Mouse (Mus musculus): ENCODE results near the gene Myo1b.

Myo1b gene

DNA sequence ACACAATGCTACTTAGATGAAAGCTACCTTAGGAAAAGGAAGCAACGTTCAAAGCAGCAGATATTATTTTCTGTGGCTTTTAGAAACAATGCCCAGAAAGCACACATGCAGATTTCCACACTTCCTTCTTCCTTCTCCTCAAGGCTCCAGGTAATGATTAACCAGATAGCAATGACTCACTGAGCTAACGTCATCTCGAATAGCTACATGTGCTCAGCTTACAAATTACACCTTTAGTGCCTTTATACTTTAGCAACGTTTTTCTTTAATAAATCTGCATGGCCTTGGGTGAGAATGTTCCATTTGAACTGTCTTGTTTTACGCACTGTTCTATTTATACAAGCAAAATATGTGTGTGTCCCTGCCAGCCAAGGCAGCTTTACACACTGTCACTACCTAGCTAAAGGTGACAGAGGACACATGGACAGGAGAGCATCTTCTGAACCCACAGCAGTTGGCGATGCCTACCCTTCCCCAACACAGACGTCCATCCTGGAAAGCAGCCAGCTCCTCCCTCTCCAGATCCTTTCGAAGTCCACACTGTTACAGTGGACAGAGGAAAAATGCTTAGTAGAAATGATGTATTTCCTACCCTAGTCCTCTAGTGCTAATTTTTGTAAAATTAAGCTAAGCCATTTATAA is 66.2 kb downstream of the Myo1b start:
- no peak for DNase-seq (ENCODE audit: low spot score in 2 of 2)

DNA sequence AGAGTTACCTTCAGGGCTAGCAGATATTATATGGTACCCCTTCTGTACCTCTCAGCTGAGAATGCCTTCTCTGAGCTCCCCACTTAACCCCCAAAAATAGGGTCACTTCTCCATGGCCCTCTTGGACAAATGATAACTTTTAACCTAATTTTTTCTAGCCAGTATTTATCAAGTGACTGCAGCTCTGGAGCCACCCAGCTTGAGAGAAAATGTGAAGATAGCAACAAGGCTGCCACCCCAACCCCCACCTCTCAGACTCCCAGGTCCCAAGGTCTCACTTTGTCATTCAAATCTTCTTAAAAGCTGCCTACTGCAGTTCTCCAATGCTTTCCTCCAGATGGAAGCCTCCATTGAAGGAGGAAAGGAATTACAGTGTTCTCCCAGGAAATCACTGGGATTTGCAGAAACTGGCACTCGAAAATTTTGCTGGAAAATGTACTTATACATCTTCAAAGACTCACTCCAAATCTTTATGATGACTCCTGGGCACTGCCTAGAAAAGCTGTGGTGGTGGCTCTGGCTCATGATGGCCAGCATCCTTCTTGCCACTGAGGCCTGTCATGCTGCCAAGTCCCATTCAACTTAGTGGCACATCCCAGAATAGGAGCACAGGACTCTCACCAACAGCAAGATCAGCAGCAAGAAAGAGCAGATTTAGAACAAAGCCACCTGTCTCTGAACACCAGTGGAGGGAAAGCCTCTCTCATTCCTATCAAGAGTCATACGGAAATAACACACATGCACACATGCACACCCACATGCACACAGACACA is 70.4 kb downstream of the Myo1b start:
- DNase-seq (ENCODE audit: low spot score in 2 of 2): no peak

DNA sequence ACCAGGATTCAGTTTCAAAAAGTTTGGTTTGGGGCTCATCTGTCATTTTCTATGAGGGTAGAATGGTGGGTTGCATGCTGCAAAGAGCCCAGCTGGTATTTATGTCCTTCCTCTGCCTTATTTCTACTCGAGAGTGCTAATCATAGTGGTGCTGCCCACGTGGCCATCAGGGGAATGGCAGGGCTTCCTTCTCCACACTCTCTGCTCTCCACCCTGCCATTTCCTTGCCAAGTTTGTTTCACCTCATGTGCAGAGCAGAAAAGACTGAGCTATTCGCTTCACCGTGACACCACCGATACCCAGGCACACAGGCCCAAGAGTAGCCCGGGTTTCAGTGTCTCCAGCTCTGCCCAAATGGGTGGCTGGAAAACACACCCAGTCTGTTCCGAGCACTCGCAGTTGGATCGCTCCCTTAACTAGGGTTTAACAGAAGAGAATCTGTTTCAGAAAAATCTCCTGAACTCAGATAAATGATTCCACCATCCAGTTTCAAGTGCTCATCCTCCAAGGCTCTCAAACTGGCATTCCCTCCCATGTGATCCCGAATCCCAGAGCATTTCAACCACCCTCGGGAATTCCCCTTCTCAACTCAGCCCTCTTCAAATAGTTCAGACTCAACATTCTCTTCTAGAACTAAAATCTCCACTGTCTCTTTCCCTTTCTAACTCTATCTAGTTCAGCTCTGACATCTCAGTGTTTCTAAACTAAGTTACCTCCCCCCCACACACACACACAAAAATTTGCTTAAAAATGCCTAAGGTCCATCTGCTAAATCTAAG is 77.8 kb downstream of the Myo1b start:
- no peak for DNase-seq (ENCODE audit: low spot score in 2 of 2)

DNA sequence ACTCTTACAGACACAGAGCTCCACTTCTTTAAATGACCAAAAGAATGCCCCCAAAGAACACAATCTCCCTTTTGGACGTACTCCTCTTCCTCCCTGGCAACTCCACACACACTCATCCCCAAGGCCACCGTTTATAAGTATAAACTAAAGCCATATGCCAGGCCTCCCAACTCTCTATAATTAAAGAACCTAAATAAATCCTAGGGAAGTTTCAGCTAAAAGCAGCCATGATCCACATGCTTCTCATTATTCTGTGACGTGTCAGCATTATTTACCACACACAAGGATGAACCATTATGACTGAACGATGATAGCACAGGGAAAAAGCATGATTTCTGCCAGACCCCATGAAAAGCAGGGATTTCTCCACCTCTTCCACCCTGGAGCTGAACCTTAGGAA is 78.6 kb downstream of the Myo1b start:
- DNase-seq (ENCODE audit: low spot score in 2 of 2): no peak

DNA sequence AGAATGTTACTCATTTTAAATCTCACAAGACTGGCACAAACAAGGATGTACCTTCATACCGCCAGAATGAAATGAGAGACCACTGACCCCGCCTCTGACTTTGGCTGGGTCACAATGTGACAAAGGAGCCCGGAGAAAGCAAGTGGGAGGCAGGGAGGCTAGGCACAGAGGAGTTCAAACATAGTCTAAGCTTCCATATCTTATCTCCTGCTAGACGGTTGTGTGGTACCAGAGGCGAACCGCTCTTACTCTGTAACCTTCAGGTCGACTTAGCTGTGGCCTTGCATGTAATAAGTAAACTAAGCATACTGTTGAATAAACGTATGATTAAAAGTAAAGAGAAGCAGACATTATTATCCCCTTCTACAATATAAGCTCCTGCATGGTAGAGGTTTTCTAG is 80.1 kb downstream of the Myo1b start:
- DNase-seq (ENCODE audit: low spot score in 2 of 2): no peak

DNA sequence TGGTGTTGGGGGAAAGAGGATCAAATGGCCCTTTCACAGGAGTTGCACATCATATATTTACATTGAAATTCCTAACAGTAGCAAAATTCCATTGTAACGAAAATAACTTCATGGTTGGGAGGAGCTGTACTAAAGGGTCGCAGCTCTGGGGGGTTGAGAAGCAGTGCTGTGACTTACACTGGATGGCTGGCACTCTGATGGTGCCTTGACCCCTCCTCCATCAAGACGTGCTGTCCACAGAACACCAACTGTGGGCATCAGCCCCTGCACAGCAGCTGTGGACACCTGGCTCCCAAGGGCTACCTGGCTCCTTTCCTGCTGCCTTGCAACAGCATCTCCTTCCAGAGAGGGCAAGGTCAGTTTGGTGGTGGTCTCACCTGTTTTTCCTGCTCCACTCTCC is 81.8 kb downstream of the Myo1b start:
- DNase-seq (ENCODE audit: low spot score in 2 of 2): no peak

DNA sequence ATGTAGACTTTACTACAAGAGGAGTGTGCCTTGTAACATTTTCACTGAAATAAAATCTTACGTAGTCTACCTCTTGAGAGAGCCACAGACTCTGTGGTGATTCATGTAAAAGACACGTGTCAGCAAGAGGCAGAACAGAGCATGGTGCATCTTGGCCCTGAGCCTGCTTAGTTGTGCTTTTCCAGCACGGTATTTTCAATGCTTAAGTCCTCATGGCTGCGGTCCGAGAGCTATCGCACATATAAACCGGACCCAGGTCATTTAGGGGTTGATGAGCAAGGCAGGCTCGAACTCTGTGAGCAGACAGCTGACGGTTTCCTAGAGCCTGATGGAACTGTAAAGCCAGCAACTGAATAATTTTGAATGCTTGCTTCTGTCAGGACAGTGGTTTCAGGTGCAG is 86.5 kb downstream of the Myo1b start:
- DNase-seq (ENCODE audit: low spot score in 2 of 2): no peak

DNA sequence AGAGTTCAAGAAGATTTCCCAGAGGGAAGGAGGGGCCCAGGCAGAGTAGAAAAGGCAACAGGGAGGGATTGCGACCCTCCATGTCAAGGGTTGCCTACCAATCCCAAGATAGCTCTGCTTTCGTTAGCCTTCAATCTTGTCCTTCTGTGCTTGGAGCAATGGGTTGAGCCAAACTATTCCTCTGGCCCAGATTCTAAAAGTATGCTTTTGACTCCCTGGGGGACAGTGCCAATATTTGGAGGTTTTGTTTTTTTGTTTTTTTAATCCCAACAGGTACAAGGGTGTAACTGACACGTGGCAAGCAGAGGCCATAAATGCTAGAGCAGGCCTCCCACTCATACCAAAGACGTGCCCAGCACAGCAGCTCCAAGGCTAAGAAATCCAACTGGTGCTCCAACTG is 93.3 kb downstream of the Myo1b start:
- DNase-seq (ENCODE audit: low spot score in 2 of 2): no peak

DNA sequence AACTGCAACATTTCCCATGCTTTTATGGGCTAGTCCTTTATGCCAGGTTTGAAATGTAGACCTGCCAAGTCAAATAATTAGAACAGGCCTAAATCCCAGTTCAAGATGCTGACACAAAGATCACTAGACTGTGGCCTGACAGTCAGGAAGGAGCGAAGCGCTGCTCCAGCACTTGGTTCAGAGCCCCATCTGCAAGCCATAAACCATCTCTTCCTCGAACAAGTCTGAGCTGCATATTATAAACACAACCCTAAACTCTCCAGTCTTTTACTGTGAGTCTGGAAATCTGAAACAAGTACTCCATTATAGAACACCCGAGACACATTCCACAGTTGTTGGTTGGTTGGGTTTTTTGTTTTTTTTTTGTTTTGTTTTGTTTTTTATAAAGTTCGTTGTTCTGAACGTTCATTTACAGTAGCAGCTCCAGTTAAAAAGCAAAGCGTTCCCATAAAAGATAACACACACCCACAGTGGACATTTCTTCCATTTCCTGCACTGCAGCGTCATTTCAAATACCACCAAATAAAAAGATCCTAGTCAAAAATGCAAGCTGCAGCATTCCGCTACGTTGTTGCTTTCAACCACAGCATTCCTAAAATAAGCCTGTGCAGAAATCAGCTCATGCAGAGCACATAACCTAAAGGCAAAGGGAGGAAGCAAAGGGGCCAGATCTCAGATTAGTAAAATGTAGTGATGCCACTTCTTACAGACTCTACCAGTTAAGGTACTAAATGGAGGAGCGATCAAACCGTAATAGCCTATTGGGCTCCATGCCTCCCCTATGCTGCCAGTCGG is 94.0 kb downstream of the Myo1b start:
- no peak for DNase-seq (ENCODE audit: low spot score in 2 of 2)

DNA sequence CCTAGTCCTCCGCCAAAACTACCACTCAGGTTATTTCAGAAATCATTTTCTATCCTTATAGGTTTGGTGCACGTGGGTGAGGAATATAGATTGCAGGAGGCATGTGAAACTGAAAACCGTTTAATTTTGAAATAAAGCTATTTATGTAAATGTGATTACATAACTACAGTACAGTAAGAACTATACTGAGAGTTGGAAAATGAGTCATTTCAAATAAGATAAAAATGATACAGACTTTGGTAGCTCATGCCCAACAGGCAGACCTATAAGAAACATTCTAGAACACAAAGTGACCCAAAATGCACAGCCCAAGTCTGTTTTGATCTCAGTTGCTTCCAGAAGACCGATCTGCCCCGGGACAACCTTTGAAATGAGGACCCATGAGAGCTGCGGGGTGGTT is 95.4 kb downstream of the Myo1b start:
- DNase-seq (ENCODE audit: low spot score in 2 of 2): no peak

DNA sequence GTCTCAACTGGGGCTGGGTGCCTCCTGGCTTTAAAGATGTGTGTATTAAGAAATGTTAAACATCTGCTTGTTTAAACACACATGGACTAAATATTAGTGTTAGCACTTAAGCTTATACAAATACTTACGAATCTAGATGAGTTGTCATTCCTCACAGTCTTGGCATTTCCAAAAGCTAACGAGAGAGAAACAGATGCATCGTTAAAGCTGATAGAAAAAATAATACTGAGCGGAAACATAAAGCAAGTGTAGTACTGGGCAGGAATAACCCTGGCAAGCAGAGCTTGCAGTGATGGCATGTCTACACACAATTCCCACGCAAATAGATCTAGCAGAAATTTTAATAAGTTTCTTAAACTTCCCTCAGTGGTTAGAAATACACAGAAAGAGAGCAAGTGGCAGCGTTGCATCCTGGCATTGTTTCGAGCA is 95.8 kb downstream of the Myo1b start:
- DNase-seq (ENCODE audit: low spot score in 2 of 2): no peak

DNA sequence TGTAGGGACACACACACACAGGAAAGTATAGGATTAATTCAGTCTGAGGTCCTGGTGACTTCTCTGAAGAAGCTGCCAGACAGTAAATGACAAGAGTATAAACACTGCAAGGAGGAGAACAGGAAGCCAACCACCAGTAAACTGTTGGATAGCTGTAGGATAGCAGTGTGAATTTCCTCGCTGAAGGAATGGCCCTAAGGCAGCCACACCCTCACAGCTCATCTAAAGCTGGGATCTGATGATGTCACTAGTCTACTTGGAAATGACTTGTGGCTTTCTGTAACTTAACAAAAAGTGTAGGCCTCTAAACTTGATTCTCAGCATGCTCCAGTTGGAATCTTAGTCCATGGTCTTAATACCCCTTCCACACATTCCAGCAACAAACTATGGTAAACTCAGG is 100.2 kb downstream of the Myo1b start:
- DNase-seq (ENCODE audit: low spot score in 2 of 2): no peak

DNA sequence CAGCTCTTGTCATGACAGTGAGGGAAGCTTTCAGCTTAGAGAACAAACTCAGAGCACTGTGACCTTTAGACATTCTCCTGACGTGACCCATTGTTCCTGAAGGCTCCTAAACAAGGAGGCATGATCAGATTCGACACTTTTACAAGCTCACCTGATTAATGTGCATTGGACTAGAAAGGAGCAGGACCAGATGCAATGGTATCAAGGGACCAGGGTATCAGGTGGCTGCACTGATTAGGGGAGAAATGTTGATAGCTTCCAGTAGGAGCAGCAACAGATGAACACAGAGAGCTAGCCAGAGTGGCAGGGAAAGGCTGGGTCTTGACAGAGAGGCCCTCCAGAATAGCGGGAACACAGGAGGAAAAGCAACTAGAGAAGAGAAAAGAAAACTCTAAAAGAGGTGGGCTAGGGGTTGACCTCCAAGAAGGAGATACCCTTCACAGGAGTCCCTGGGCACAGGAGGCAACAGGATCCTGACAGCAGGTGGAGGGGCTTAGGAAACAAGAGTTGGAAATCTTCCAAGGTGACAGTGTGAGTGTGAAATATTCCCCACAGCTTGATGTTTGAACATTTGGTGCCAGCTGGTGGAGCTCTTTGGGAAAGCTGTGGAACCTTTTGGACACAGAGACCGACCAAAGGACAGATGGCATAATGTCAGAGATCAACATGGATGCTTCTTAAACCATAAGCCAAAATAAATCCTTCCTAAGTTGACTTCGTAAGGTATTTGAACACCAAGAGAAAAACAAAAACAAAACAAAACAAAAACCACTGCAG is 100.8 kb downstream of the Myo1b start:
- no peak for DNase-seq (ENCODE audit: low spot score in 2 of 2)

DNA sequence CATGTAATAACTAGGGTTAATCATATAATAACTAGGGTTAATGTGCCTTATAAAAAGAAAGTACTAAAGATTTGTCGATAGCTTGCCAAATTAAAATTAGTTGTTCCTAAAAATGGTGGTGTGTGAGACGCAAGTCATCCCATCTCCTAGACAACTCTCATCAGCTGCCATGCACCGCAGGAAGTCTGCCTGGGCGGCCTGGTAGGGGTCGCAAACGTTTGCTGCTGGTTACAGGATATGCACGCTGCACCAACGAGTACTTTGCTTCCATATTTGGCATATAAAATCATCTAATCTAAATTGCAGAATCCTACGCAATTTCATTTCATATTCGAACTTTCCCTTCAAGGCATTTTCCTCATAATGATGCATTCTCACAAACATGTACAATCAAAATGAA is 107.0 kb downstream of the Myo1b start:
- DNase-seq (ENCODE audit: low spot score in 2 of 2): no peak

DNA sequence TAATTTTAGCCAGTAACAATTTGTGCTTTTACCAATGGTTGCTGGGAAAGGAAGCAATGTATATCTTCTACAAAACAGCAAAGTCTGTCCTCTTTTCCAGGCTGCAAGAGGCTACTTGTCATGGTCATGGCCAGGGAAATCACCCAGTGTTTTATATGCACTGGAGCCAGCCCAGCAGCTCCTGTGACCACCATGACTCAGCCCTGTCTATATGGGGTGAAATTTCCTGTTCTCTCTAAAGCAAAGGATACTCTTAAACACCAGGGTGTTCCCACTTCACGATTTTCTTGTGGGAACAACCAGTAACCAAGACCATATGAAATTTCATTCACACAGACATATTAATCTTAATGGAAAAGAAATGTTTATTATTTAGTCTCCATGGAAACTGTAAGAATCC is 107.6 kb downstream of the Myo1b start:
- no peak for DNase-seq (ENCODE audit: low spot score in 2 of 2)

DNA sequence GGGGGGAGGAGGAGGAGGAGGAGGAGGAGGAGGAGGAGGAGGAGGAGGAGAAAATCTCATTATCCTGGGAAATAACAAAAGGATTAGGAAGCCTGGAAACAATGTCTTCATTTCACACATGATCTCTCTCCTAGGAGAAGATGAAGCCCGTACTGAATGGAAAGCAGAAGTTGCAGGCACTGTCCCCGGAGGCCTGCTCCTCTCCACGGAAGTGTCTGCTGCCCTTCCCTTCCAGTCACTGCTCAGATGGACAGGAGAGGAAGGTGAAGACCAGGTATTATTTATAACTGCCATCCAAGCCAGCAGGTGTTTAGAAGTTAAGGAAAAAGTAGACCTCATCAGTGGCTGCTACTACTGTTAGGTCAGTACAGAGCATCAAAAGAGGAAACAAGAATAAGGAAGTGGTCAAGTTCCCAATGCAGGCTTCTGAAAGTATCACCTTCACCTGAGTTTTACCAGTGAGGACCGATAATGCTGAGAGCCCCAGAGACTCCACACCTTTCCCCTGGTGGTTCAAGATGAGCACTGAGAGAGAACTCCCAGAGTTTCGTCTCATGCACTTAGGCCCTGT is 110.7 kb downstream of the Myo1b start:
- peak in 1 of 2 experiments; percentile 1 for DNase-seq (ENCODE audit: low spot score in 2 of 2)

DNA sequence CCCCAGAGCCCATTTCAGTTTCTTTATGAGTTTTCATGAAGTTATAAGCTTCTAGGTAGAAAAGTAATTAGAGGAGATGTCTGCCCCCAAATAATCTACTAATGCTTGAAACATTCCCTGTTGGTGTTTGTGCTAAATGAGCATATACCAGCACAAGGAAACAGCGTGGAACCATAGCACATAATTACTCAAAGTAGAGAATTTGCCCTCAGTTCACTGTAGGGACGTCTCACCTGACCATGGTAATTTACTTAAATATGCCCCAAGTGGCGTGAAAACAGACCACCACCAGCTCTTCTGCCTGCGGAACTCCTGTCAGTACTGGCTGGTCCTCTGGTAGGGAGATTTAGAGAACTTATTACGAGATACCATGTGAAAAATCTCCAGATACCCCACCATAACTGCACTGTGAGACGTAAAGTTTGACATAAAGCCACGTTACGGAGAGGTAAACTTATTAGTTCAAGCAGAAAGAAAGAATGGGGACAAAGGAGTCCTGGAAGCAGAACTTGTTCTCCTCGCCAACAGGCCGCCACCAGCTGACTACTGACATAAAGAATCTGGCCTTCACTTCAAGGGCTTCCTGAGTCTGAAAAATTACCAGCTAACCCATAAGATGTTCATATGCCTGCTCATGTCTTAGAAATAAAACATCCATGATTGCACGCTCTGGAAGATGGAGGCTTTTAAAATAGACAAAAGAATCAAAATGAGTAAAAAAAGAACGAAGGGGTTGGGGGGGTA is 111.4 kb downstream of the Myo1b start:
- DNase-seq (ENCODE audit: low spot score in 2 of 2): no peak

DNA sequence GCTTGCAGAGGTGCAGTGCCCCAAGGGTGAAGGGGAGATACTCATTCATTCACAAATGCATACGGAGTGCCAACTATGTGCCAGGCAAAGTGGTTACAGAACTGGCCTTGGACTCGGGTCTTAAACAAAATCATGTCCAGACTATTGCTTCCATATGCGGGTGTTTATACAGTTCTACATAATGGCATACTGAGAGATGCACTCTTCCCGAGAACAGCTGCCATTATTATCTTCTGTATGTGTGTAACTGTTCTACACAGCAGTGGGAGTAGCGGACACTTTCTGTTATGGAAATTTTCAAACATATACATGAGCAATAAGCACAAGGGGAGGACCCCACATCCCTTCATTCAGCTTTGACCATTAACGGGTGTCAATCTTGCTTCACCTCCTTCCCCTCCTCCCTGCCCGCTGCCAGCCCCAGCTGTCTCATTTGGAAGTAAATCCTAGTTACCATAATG is 117.8 kb downstream of the Myo1b start:
- DNase-seq (ENCODE audit: low spot score in 2 of 2): no peak

DNA sequence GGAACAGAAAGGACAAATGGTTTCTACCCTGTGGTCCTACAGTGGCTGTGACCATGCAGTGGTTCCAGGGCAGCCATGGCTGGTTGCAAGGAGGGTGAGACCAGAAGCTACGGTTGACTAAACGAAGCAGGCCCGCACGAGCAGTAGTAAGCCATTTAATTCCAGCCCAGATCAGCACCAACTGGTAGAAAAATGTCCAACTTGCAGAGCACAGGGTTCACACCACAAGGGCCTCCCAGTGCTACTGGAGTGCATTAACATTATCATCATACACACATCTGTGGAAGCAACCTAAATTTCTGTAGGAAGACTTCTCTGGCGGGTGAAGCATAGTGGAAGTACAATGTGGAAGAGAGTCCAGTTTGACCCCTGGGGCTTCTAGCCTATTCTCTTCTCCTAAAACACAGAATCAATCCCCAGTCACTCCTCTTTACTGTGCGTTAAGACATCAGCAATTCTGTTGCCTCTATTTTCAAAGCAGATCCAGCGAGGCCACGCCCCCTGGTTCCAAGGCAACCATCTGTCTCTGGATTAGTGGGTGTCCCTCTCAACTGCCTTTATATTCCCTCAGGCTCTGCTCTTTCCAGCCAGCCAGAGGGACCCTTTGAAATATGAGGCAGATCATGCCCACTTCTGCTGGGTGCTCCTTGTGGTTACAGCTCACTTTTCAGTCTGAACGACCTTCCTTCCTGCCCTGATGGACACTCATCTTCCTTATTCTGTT is 120.1 kb downstream of the Myo1b start:
- DNase-seq (ENCODE audit: low spot score in 2 of 2): no peak
